Mouse (Mus musculus) kidney, postnatal 10 days (tissue): Measurements from ENCODE around the gene Ndufb7.
"Not testable (repeated sequence)": the region's sequence is repeated elsewhere in the genome, so short reads cannot be mapped to it uniquely, and the experiment has no call there.

Experiments
- DNase-seq: peaks from one replicate; pipeline ENCODE4 v3.0.0; 2021; ENCODE audit warnings: mixed read lengths

Ndufb7 gene

DNA sequence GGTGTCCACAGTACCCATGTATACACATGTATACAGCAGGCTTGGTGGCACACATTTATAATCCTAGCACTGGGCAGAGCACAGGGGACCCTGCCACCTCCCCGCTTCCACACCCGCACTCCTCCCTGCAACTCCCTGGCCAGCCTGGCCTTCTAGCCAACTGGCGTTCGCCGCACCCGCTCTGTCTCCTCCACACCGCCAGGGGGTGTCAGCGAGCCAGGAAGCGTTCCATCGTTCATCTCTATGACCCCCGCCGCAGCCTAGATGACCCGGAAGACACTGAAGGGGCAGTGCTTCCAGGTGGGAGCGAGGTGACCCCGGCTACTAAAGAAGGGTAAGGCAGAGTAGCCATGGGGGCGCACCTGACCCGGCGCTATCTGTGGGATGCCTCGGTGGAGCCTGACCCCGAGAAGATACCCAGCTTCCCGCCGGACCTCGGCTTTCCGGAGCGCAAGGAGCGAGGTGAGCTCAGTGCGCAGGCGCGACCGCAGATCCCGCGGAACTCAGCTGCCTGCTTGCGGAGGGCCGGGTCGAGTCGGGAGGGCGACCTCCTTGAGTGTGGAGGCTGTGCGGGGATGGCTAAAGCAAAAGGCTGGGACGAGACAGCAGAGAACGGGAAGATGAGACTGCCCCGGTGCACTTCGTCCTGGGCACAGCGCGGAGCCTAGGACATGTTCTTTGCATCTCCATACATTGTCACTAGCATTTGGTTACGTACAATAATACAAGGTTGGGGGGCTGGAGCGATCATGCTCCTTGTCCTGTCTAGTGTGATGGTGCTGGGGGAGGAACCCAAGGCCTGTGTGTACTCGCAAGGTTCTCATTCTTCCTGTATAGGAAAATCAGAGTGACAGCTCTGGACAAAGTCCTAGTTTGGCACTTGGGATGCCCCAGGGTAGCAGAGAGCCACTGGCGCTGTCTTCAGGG lies at the start of gene Ndufb7:
Gene Ndufb7, plus strand, starts transcription at position 203 of the 927 bp plus-strand sequence.
- DNase-seq: peak; percentile 98

DNA sequence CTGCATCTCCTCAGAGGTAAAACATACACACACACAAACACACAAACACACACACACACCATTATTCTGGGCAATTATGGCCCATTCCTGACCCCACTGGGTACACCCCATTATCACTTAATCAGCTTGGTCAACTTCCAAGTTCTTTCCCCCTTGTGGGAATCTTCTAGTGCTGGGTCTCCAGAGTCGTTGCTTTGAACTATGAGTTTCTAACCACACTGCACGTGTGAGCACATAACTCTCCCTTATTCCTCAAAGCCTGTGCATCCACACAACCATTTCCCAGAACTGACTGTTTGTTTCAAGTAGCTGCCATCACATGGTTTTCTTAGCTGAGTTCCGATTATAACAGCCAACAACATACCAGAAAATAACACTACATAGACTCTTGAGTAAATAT lies 46.0 kb upstream of the Ndufb7 start:
- no peak for DNase-seq

DNA sequence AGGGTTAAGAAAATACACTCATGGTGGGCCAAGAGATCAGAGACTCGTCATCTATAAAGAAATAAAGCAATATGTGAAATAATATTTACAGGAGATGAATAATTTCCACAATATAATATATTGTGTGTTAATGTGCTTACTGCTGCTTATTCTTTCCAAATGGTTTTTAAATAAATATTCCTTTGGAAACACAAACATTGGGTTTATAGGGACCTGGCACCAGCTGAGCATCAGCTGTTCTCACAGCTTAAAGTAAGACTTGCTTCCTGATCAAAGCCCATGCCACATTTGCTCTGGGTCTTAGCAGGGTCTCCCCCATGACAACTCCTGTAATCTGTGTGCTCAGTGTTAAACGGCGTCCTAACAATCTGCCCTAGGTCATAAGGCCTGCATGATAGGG lies 45.6 kb upstream of the Ndufb7 start:
- DNase-seq: not testable (repeated sequence)

DNA sequence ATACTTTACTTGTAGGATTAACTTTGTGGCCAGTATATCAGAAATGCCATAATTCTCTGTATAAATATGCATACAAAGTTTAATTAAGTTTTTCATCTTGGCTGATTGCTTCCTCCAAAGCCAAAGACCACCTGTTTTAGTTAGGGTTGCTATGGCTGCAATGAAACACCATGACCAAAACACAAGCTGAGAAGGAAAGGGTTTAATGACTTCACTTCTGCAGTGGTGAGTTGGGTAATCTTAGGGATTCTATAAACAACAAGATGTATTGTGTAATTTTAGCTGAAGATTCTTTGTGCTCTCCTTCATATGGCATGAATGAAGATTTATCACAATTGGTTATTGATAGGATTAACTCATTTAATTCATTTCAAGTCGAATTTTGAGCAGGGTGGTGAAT lies 45.2 kb upstream of the Ndufb7 start:
- no peak for DNase-seq

DNA sequence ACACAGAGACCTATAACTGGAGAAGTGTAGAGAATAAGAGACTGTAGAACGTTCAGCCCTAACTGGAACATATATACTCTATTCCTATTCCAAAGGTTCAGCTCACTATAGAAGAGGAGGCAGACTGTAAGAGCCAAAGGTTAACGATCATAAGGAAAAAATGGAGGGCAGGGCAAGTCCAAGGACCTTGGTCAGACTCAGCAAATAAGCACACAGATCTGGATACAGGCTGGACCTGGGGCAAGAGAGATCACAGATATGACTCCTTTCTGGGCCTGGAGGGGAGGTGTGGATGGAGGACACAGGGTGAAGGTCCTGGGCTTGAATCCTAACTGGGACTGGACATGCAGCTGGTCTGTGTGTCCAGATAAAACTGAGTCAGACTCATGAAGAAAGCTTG lies 31.7 kb upstream of the Ndufb7 start:
- no peak for DNase-seq

DNA sequence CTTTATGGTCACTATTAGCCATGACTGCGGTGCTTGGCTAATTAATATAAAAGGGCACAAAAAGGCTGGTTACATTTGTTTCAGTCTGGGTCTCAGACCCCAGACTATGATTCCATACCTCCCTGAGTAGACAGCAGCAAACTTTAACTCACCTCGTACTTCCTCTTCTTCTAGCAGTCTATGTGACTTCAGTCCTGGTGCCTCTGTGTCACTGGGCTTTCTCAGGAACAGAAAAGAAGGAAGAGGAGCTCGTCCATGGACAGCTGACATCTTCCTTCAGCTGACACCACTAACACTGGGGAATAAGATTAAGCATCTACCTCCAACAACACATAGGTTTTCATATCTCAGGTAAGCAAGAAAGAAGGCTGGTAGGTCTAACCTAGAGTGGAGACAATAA lies 30.7 kb upstream of the Ndufb7 start, which contains the start of gene Olfr370:
Gene Olfr370, plus strand, starts transcription at position 45 of the 400 bp plus-strand sequence.
- DNase-seq: no peak

DNA sequence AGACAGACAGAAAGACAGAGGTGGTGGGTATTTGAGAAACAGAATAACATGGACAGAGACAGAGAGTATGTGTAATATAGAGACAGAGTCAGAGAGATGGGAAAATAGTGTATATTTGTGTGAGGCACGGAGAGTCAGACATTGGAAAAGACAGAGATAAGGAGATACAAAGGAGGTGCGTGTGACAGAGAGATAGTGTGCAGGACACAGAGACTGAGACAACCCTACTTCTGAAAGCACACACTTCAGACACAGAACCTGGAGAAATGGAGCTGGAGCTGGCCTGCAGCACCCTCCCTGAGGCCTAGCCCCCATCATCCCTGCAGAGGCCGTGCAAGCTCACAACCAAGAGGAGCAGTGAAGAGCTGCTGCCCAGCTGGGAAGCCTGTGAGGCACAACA lies 3.8 kb upstream of the Ndufb7 start:
- DNase-seq: no peak

DNA sequence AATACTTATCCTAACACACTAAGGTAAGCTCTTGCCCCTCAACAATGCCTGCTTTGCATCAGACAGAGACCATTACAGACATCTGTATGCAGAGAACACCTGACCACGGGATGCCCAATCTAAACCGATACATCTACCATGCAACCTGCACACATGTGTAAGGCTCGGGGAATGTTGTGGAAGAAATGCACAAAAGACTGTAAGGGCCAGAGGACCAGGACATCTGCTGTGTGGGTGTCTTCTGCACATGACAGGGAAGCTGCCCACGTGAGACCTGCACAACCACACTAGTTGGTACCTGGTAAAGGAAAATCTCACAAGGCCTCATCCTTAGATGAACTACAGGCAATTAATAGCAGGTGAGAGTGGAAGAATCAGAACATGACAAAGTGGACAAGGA lies 3.2 kb upstream of the Ndufb7 start:
- no peak for DNase-seq

DNA sequence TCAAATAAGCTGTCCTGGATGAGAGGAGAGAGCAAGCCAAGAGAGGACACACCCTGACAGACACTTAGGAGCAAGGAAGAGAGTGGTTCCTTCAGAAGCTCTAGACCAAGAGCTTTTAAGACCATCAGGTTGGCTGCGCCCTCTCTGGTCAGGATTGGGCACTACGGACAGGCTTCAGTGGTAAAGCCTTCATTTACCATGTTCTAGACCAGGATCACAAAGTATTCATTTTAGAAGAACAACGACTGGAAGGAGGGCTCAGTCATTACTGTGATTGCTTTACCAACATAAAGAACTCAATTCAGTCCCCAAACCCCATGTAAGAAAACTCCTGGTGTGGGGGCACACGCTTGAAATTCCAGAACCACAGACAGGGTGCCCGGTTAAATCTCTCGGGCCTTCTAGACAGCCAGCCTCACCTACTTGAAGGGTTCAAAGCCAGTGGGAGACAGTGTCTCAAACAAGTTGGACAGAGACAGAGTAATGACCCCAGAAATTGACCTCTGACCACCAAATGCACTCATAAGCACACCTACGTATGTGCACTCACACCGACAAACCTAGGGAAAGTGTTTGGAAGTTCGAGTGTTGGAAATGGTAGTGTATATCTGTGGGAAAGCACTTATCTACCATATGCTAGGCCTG lies 618 bp upstream of the Ndufb7 start:
- DNase-seq: no peak

DNA sequence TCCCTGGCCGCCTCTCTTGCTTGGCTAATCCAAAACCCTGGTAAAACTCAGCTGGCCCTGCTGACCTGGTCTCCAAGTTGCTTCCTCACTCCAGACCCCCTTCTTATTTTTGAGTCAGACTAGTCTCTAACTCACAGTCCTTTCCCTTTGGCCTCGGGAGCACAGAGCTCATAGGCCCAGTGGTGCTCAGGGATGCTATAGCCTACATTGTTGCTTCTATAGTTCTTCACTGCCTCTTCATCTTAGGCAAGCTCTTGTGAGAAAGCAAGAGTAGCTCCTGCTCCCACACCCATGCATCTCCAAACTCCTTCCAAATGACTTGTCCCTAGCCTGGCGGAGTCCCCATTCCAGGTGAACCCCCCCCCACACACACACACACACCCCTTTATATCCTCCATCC lies 1.2 kb downstream of the Ndufb7 start:
- DNase-seq: peak; percentile 6

DNA sequence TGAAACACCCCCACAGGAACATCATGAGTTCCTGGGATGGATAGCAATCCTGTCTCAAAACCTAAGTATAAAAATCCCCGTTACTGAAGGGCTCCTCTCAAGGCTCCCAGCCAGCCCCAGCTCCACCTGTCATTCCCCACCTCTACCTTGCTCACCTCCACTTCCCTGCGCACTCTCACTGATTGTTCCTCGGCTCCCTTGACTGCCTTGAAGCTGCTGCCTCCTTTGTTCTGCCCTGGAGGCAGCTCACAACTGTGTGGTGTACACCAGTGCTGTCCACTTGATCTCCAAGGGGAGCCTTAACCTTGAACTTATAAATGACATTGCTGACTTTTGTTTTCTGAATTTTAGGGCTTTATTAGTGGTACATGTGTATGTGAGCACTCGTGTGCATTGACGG lies 1.7 kb downstream of the Ndufb7 start:
- peak; percentile 7 for DNase-seq

DNA sequence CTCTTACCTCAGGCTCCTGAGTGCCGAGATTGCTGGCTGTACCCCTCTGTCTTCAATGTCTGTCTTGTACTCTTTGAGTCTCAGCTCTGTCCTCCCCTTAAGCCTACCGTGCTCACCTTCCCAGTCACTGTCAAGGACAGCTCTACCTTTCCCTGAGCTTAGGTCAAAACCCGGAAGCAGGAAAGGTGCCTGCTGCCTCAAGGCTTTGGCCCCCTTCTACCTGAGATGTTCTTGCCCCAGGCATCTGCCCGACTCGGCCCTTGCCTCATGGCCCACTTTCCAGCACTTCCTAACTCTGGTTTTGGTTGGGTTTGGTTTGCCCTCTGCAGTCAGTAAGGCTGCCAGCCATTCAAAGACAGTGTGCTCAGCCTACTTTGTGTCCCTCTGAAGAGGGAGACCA lies 2.3 kb downstream of the Ndufb7 start:
- DNase-seq: no peak

DNA sequence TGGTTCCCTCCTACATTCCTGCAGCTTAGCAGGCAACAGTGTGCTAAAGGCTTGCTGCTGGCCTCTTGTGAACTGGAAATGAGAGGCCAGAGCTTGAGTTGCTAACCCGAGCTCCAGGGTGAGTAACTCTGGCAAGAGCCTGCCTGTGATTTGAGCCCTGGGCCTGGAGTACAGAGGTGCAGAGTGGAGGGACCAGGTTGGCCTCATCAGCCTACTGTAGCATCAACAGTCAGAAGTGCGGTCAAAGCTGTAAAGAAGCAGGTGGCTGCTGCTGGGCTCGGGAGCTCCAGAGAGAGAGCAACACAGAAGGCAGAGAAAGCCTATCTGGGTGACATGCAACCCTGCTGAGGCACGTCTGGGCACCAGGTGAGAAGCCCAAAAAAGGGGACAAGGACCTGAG lies 2.7 kb downstream of the Ndufb7 start:
- DNase-seq: no peak

DNA sequence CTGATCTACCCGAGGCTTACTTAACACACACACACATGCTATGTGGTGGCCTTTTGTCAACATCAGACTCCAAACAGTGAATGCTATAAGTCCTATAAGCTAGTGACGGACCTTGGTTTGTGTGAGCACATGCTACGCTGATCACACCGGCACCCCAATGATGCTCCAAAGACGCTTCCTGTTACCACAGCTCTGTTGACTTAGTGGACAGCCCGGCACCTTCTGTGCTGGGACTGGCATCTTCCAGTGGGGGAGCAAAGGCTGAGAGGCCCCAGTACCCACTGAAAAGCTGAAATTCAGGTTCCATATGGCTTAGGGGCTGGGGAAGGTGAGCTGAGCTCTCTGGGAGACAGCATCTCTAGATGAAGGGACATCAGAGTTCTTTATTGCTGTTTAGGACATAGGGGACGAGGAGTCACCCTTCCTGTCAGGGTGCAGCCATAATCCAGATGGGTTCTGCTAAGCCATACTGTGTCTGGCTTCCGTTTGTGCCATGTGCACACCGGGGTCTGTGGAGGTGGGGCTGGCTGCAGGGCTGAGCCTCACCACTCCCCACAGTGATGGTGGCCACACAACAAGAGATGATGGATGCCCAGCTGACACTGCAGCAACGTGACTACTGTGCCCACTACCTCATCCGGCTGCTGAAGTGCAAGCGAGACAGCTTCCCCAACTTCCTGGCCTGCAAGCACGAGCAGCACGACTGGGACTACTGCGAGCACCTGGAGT lies 4.0 kb downstream of the Ndufb7 start:
- no peak for DNase-seq

DNA sequence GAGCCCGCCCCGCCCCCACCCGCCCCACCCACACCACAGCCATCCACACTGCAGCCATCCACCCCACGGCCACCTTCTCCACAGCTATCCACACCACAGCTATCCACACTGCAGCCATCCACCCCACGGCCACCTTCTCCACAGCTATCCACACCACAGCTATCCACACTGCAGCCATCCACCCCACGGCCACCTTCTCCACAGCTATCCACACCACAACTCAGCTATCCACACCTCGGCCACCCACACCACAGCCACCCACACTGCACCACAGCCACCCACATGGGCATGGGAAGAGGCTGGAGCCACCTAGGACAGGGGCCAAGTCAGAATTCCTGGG lies 4.5 kb downstream of the Ndufb7 start:
- not testable (repeated sequence) for DNase-seq

DNA sequence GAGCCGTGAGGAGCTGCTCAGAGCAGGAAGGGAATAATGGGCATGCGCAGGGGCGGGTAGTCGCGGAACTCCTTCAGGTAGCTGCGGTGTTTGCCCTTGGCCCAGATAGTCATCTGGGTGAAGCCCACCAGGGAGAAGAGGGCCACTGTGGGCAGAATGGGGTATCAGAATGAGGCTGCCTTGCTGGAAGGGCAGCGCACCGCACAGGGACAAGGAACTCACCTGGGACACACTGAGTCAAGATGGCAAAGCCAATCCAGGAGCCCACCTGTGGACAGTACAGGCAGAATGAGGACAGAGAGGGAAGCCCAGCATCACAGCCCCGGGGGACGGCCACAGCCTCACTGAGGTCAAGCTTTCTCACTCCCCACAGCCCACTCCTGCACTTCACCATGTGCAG lies 5.3 kb downstream of the Ndufb7 start:
- DNase-seq: peak; percentile 8

DNA sequence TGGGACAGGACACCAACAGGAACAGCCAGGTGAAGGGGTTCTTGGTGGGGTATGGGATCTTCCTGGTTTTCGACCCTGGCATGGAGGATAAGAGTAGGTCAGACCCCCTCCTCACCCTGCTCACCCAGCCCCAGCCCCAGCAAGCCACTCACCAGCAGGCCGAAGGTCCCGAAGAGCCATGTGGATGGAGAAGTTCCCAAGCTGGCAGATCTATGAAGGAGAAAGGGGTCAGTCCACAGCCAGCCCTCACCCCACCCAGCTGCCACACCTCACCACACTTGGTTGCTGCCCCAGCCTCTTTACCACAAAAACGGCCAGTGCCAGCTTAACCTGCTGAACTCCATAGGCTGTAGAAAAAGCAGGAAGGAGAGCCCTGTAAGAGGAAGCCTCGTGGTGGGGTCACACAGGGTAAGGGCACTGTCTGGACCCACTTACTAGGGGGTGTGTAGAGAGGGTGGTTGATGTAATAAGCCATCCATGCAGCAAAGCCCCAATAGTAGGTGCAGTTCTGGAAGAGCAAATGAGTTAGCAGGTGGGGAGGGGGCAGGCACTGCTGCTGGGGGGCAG lies 5.9 kb downstream of the Ndufb7 start:
- no peak for DNase-seq

DNA sequence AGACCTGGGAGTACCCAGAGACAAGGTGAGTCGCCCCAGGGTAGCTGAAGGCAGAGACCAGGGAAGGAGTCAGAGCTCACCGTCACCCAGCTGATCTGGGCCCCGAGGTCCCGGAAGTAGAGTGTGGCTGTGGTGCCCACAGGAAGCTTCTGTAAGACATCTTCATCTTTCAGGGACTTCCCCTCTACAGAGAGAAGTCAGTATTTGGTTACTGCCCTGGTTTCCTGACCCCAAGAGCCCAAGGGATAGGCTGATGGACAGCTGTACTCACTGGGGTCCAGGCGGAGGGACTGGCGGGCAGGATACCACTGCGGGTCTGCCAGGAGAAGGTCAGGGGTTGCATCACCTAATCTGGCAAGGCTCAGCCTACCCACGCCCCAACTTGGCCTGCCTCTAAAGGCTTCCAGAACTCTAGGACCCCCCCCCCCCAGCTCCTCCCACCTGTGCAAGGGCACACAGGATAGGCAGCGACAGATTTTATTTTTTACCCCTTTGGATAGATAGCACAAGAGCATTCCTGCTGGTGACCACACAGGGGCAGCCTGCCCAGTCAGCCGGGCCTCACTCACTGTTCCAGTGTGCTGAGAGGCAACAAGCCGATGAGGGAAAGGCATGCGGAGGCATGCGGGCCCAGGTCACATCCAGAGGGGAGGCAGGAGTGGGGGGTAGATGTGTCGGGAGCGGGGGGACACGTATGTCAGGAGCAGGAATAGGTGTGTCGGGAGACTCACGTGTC lies 6.8 kb downstream of the Ndufb7 start:
- peak; percentile 50 for DNase-seq

DNA sequence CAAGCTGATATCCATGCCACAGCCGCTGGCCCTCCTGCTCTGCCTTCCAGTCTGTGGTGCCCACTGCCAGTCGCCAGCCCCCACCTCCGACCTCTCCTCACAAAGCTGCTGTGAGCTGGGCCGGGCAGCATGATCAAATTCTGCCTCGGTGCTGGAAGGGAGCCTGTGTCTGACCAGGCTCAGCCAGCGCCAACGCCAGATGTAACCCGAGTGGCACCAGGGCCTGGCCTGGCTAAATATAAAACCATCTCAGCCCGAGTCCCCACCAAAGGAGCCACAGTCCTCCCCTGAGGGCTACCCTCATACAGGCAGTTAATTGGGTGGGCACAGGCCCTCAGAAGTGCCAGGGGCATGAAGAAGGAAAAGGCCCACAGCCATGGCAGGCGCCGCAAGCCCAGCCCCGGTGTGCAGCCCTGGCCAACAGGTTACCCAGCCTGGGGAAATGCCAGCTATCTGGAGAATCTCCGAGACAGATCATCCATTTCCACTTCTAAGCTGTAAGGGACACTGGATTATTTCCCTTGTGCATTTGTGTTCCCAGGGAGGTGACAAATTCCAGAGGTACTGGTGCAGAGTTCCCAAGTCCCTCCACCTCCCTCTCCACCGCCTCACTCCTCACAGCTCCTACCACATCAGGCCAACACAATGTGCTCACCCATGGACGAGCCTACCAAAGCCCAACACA lies 8.3 kb downstream of the Ndufb7 start:
- no peak for DNase-seq

DNA sequence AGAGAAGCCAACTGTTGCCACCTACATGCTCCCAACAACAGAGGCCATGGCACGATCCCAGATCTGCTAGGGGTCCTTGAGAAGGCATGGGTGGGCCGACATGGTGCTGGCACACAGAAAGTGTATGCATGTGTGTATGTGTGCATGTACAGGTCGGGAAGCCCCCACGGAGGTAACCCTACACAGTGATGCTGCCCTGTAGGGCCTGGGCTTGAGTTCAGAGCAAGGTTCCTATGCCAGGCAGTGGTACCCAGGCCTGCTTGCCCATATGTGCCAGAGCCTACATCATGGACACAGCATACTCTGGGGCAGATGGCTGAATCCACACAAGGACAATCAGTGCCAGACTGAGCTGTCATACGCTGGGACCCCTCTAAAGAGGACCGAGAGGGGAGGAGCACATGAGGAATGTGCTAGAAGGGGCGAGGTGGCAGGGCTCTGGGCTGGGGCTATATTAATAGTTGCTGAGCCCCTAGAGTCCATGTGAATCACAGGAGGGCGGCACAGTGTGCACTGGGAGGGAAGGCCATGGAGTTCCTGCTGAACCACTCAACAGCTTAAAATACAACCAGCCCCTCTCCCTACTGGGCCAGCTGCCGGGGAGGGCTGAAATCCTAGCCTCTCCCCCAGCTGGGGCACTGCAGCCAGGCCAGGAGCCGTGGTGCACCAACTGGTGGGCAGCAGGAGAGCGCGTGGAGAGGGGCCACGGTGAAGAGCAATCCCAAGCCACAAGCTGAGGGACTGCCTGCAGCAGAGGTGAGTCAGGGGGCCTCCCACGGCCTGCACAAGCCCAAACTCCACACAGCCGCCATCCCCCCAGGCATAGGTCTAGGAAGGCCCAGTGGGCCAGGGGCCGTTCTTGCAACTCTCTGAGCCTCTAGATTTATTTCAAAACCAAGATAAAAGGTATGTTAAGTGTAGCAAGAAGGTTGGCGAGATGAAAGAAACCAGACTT lies 9.4 kb downstream of the Ndufb7 start:
- DNase-seq: no peak

DNA sequence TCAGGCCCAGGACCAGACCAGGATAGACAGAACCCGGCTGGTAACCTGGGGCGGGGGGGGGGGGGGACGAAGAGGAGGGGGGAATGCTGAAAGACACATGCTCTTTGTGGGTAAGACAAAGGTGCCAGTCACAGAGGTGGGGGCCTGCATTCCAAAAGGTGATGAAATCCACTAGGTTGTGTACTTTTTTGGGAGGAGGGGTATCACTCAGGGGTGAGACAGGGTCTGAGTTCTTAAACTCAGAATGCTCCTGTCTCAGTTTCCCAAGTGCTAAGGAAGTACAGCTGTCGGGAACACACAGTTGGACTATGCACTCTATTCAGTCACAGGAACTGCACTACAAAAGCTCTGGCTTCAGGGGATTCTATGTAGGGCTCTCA lies 10.0 kb downstream of the Ndufb7 start:
- DNase-seq: no peak
